Mouse (Mus musculus): ENCODE measurements around the gene Ugcg. TPM values are rescaled to one million over a fixed set of nuclear protein-coding genes. Genes with fewer than 3 reads are reported as not detected.
A peak's percentile ranks its signal among the peaks of the same experiment; 100 is the strongest.

Gene Ugcg
- total and polyA plus RNA-seq, 3 experiments, result 30.8 to 45.4 TPM; not detected in 1

- TF ChIP-seq ZKSCAN1 (IDR thresholded peaks at IDR 0.05; ENCODE audit: low read depth, low read length), result no peak
- TF ChIP-seq USF1 (IDR thresholded peaks at IDR 0.05; ENCODE audit: low read depth, low read length), result no peak
- no peak for TF ChIP-seq GABPA (IDR thresholded peaks at IDR 0.05; ENCODE audit: low read depth, low read length)
- TF ChIP-seq SMC3 (IDR thresholded peaks at IDR 0.05; ENCODE audit: low read depth, low read length), result peak; percentile 58
- no peak for TF ChIP-seq NELFE (IDR thresholded peaks at IDR 0.05; ENCODE audit: low read depth, low read length)
- no peak for TF ChIP-seq UBTF (IDR thresholded peaks at IDR 0.05; ENCODE audit: borderline replicate concordance, insufficient read depth, low read depth, low read length)
- no peak for TF ChIP-seq TBP (IDR thresholded peaks at IDR 0.05; ENCODE audit: low read depth, low read length)
- TF ChIP-seq HCFC1 (IDR thresholded peaks at IDR 0.05; ENCODE audit: low read depth, low read length), result no peak
- no peak for TF ChIP-seq ELF1 (IDR thresholded peaks at IDR 0.05; ENCODE audit: low read depth, low read length)
- TF ChIP-seq MXI1 (IDR thresholded peaks at IDR 0.05; ENCODE audit: low read depth, low read length), result no peak
- TF ChIP-seq MAZ (IDR thresholded peaks at IDR 0.05; ENCODE audit: low read depth, low read length), result no peak
- peak; percentile 49 for TF ChIP-seq RAD21 (IDR thresholded peaks at IDR 0.05; ENCODE audit: low read depth, low read length)
- no peak for TF ChIP-seq POLR2AphosphoS2 (IDR thresholded peaks at IDR 0.05; ENCODE audit: low read length)
- peak; percentile 35 to 65 (median 46) for TF ChIP-seq CTCF (IDR thresholded peaks at IDR 0.05 in 2 of 3, conservative IDR thresholded peaks at IDR 0.05 in 1 of 3; ENCODE audit: control insufficient read depth in 1 of 3, insufficient read depth in 1 of 3, low read depth in 2 of 3, low read length in 3 of 3, poor library complexity in 1 of 3, severe bottlenecking in 1 of 3)
- TF ChIP-seq RCOR1 (IDR thresholded peaks at IDR 0.05; ENCODE audit: low read depth, low read length), result no peak
- no peak for TF ChIP-seq ZC3H11A (IDR thresholded peaks at IDR 0.05; ENCODE audit: low read depth, low read length)
- TF ChIP-seq MEF2A (IDR thresholded peaks at IDR 0.05; ENCODE audit: extremely low read depth, insufficient replicate concordance, low read depth, low read length, poor library complexity, severe bottlenecking), result no peak
- no peak for TF ChIP-seq BHLHE40 (IDR thresholded peaks at IDR 0.05; ENCODE audit: borderline replicate concordance, low read depth, low read length)
- no peak for TF ChIP-seq TCF12 (IDR thresholded peaks at IDR 0.05; ENCODE audit: low read depth, low read length)
- no peak for TF ChIP-seq USF2 (IDR thresholded peaks at IDR 0.05; ENCODE audit: borderline replicate concordance in 1 of 2, insufficient read depth in 1 of 2, low read depth in 1 of 2, low read length in 2 of 2)
- no peak for TF ChIP-seq E2F4 (IDR thresholded peaks at IDR 0.05; ENCODE audit: borderline replicate concordance, low read depth, low read length)
- TF ChIP-seq CHD1 (IDR thresholded peaks at IDR 0.05; ENCODE audit: low read depth, low read length), result no peak
- DNase-seq (ENCODE audit: low read depth, low spot score), result peak; percentile 48
- no peaks in the 10 kb centered on the region for H3K27me3 ChIP-seq (ENCODE audit: control insufficient read depth in 1 of 2, insufficient read depth in 2 of 2, low read length in 2 of 2)
- H3K9me3 ChIP-seq (replicated peaks; ENCODE audit: insufficient read depth, low read length), result no peaks in the 10 kb centered on the region
- no peaks in the 10 kb centered on the region for H3K79me2 ChIP-seq (ENCODE audit: control insufficient read depth, insufficient read depth, low read length, poor library complexity)
- no peak overlapping the region for H3K4me3 ChIP-seq (ENCODE audit: control insufficient read depth in 1 of 2, insufficient read depth in 1 of 2, low read depth in 2 of 2, low read length in 2 of 2)
- H3K4me1 ChIP-seq (ENCODE audit: control insufficient read depth in 1 of 2, insufficient read depth in 2 of 2, low read length in 2 of 2), result peaks cover 17 to 33% of the 10 kb centered on the region in 2 experiments
- H3K9ac ChIP-seq (ENCODE audit: control insufficient read depth, low read depth, low read length, poor library complexity, severe bottlenecking), result no peak overlapping the region
- no peak overlapping the region for H3K27ac ChIP-seq (ENCODE audit: control insufficient read depth, low read depth, low read length)
- peaks cover 0 to 36% of the 10 kb centered on the region in 2 experiments; a peak in 2 of 4 replicates for H3K36me3 ChIP-seq (ENCODE audit: control insufficient read depth in 1 of 2, insufficient read depth in 2 of 2, low read length in 2 of 2)
Observed at GRCm38 (mm10) chr4:59241096-59241495, 52.0 kb downstream of the Ugcg start.
